Mouse (Mus musculus) R1 (cell line): ENCODE measurements around the gene Areg.

Source experiments
- DNase-seq: peaks from one replicate; pipeline ENCODE4 v3.0.0-alpha.2; 2018; ENCODE audit warnings: low read depth, low spot score

Gene Areg

DNA sequence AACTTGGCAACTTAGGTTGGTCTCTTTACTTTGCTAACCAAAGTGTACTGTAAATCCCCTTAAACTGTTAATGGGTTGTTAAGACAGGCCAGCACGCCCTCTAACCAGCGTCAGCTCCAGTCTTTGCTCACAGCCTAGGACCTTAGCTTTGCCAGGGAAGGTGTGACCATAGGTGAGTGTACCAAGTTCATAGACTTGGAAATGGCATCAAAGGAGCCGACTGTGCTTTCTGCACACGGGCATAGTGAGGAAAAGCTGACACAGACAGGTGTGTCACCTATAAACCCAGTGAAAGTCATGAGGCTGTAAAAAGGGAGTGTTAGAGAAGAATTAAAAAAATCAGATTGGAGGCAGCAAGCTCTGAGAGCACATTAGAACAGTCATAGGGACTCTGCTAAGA is 23.4 kb downstream of the Areg start:
- DNase-seq = no peak

DNA sequence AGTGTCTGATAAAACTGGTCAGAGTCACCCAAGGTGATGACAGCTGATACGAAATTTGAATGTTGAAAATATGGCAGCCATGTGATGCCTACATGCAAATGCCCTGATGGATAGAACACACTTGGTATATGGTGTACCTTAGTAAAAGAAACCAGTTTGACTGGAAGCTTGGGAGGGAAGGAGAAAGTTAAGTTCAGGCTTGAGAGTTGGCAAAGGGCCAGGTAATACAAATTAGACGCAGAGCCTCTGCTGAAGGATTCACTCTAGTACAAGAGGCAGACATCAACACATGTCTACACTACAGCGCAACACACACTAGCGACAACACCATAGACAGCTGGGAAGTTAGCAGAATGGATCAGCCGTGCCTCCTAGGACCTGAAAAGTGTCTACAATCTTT is 27.2 kb downstream of the Areg start:
- DNase-seq = no peak

DNA sequence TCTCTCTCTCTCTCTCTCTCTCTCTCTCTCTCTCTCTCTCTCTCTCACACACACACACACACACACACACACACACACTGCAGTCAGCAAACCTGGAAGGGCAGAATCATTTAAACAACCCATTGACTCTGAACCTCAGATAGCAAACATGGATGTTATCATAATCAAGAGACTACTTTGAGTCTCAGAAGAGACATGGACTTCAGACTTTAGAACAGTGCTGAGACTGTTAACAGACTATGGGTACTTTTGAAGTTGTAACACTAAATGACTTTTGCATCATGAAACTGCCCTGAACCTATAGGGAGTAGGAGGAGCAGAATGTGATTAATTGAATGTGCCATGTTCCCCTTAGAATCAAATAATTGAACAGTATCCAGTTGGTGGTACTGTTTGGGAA is 37.0 kb downstream of the Areg start:
- DNase-seq = no peak

GRCm38 (mm10) chr5:91194572-91194971 is 55.2 kb downstream of the Areg start:
- DNase-seq = no peak
